Mouse (Mus musculus): ENCODE measurements at regions not wholly inside any gene's neighbourhood (a gene's known extent, or its start where the extent isn't known, plus 50 kb on each side); places are given as distances from the start of the nearest gene placed in this dataset.

GRCm38 (mm10) chr1:73457261-73457660 lies 441.6 kb upstream of the Tnp1 start:
- in situ Hi-C loops (cut with MboI, MseI), result no loop called here

GRCm38 (mm10) chr1:73456359-73457062 lies 440.8 kb upstream of the Tnp1 start:
- in situ Hi-C loops (cut with MboI, MseI), result no loop called here

GRCm38 (mm10) chr1:73444216-73444890 lies 428.6 kb upstream of the Tnp1 start:
- in situ Hi-C loops (cut with MboI, MseI), result no loop called here

- in situ Hi-C loops (cut with MboI, MseI), result no loop called here
Measured at GRCm38 (mm10) chr1:73438385-73438784, 422.7 kb upstream of the Tnp1 start.

- in situ Hi-C loops (cut with MboI, MseI), result no loop called here
Measured at GRCm38 (mm10) chr1:73428101-73428500, 412.4 kb upstream of the Tnp1 start.

- in situ Hi-C loops (cut with MboI, MseI), result no loop called here
Measured at GRCm38 (mm10) chr1:73425049-73425448, 409.3 kb upstream of the Tnp1 start.

GRCm38 (mm10) chr1:73418196-73418595 lies 402.5 kb upstream of the Tnp1 start:
- in situ Hi-C loops (cut with MboI, MseI), result no loop called here

GRCm38 (mm10) chr1:73411452-73411851 lies 395.7 kb upstream of the Tnp1 start:
- in situ Hi-C loops (cut with MboI, MseI), result no loop called here

GRCm38 (mm10) chr1:73399178-73399577 lies 383.5 kb upstream of the Tnp1 start:
- in situ Hi-C loops (cut with MboI, MseI), result no loop called here

GRCm38 (mm10) chr1:73395034-73395433 lies 379.3 kb upstream of the Tnp1 start:
- in situ Hi-C loops (cut with MboI, MseI), result no loop called here

- in situ Hi-C loops (cut with MboI, MseI), result no loop called here
Measured at GRCm38 (mm10) chr1:73394466-73394865, 378.8 kb upstream of the Tnp1 start.

- in situ Hi-C loops (cut with MboI, MseI), result no loop called here
Measured at GRCm38 (mm10) chr1:73392077-73392476, 376.4 kb upstream of the Tnp1 start.

- in situ Hi-C loops (cut with MboI, MseI), result no loop called here
Measured at GRCm38 (mm10) chr1:73389976-73390375, 374.3 kb upstream of the Tnp1 start.

- in situ Hi-C loops (cut with MboI, MseI), result no loop called here
Measured at GRCm38 (mm10) chr1:73389174-73389573, 373.5 kb upstream of the Tnp1 start.

GRCm38 (mm10) chr1:73381578-73381977 lies 365.9 kb upstream of the Tnp1 start:
- in situ Hi-C loops (cut with MboI, MseI), result no loop called here

GRCm38 (mm10) chr1:73374531-73375375 lies 359.0 kb upstream of the Tnp1 start:
- in situ Hi-C loops (cut with MboI, MseI), result no loop called here

GRCm38 (mm10) chr1:73368222-73368621 lies 352.5 kb upstream of the Tnp1 start:
- in situ Hi-C loops (cut with MboI, MseI), result no loop called here

GRCm38 (mm10) chr1:73365842-73366241 lies 350.1 kb upstream of the Tnp1 start:
- in situ Hi-C loops (cut with MboI, MseI), result no loop called here

- in situ Hi-C loops (cut with MboI, MseI), result no loop called here
Measured at GRCm38 (mm10) chr1:73364300-73364683, 348.6 kb upstream of the Tnp1 start.

GRCm38 (mm10) chr1:73363549-73364299 lies 348.0 kb upstream of the Tnp1 start:
- in situ Hi-C loops (cut with MboI, MseI), result no loop called here

GRCm38 (mm10) chr1:73362122-73362521 lies 346.4 kb upstream of the Tnp1 start:
- in situ Hi-C loops (cut with MboI, MseI), result no loop called here

GRCm38 (mm10) chr1:73361300-73361699 lies 345.6 kb upstream of the Tnp1 start:
- in situ Hi-C loops (cut with MboI, MseI), result no loop called here

Data from T-helper 1 cell (primary cell).